Mouse (Mus musculus): Measurements from ENCODE around the gene Fdx1. TPM values are rescaled to one million over a fixed set of nuclear protein-coding genes. Genes with fewer than 3 reads are reported as not detected.

The Fdx1 gene
- polyA plus RNA-seq, 1 experiment: 58.6 TPM

DNA sequence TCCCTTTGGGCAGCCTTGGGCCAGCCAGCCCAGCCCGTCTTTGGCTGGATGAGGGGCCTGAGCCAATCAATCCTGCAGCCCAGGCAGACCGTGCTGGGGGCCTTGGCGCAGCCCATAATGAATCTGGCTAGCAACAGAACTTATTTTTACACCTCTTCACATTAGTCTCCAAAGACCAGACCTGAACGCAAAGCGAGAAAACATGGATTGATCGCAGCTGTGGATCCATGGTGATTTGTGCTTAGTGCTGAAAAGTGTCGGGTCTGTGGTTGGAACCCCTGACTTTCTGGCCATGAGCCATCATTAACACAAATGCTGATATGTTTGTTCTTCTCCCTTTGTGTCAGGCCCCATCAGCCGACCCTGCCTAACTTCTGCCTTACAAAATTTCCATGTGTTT, 56.4 kb downstream of the Fdx1 start:
- Histone ChIP-seq H3K27me3 (ENCODE audit: control insufficient read depth, insufficient read depth, low read length) (no peaks in the 10 kb centered on the region), H3K27ac (ENCODE audit: control insufficient read depth, insufficient read depth, low read depth, low read length) (no peak overlapping the region), H3K36me3 (ENCODE audit: control insufficient read depth, insufficient read depth, low read length) (no peaks in the 10 kb centered on the region), H3K4me1 (ENCODE audit: control insufficient read depth, insufficient read depth, low read length) (no peaks in the 10 kb centered on the region), H3K4me3 (ENCODE audit: control insufficient read depth, low read depth, low read length) (no peak overlapping the region)
- TF ChIP-seq CTCF (IDR thresholded peaks at IDR 0.05; ENCODE audit: control insufficient read depth, insufficient read depth, insufficient replicate concordance, low read depth, low read length): no peak
- no peak for TF ChIP-seq POLR2A (IDR thresholded peaks at IDR 0.05; ENCODE audit: control insufficient read depth, low read depth, low read length)

Other genes starting within 250 kb of the Fdx1 start
- gene Arhgap20, start 198.2 kb downstream of the Fdx1 start, polyA plus RNA-seq (2012; rRNA removed): 6.8 and 10.1 TPM in 2 replicates
- gene Rdx, start 83.6 kb upstream of the Fdx1 start, polyA plus RNA-seq (2012; rRNA removed): 13.8 and 17.9 TPM in 2 replicates
- 1.7 and 2.1 TPM in 2 replicates for gene Zc3h12c, start 205.0 kb upstream of the Fdx1 start, polyA plus RNA-seq (2012; rRNA removed)

All from testis, adult 2 months (tissue).